Mouse (Mus musculus): ENCODE data around the gene Cd38.

DNA sequence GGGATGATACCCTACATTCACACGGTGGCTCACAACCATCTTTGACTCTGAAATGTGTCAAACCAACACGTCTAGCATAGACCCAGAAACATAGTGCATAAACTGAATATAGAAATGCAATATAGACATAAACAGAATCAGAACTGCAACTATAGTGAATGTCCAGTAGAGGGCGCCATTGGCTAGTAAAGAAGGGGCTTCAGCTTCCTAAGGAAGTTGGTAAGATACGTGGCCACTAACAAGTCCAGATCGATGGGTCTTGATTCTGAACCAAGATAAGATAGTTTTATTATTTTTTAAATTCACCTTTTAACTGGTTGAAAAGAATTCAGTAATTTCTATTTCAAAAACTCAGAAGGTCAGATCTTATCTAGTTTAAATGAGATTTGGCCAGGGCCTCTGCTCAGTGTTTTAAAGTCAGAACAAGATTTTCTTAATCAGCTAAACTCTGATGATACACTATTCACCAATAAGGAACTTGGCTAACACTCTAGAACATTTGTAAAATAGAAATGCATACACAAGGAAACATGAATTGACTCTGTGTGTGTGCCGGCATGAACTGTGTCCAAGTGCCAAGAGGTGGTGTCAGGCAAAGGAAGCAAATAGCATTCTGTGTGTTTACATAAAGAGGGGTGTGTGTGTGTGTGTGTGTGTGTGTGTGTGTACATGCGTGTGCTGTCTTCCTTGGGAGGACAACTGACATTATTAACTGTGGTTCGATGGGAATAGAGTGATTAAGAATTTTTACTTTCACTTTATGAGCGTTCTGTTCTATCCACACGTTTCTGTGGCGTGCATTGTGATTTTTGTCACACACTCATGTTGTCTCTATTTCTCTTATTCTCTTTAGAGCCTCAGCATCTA lies 27.0 kb upstream of the Cd38 start:
- peak; percentile 49; the same call in 1 of the 2 replicates for TF ChIP-seq CTCF (IDR thresholded peaks at IDR 0.05; ENCODE audit: extremely low read depth, insufficient read depth, insufficient read length, insufficient replicate concordance)
- TF ChIP-seq POLR2A (IDR thresholded peaks at IDR 0.05; ENCODE audit: low read depth, low read length) = no peak
